Mouse (Mus musculus) c-Kit-positive CD71-positive TER-119-negative erythroid progenitor cells, embryonic 14.5 days (primary cell): ENCODE results near the gene Tns1.

ENCODE experiments used
- DNase-seq: peaks from one replicate; pipeline ENCODE4 v3.0.0-alpha.2; 2013; ENCODE audit warnings: low read depth

The Tns1 gene

GRCm38 (mm10) chr1:74091138-74091537 is 33.1 kb downstream of the Tns1 start:
- no peak for DNase-seq

- no peak for DNase-seq
Measured at GRCm38 (mm10) chr1:74090329-74090728, 33.9 kb downstream of the Tns1 start.

GRCm38 (mm10) chr1:74088569-74088968 is 35.7 kb downstream of the Tns1 start:
- DNase-seq = no peak

- DNase-seq = no peak
Measured at GRCm38 (mm10) chr1:74085566-74085965, 38.7 kb downstream of the Tns1 start.

- no peak for DNase-seq
Measured at GRCm38 (mm10) chr1:74084752-74085151, 39.5 kb downstream of the Tns1 start.

GRCm38 (mm10) chr1:74084065-74084705 is 40.1 kb downstream of the Tns1 start:
- DNase-seq = no peak

DNA sequence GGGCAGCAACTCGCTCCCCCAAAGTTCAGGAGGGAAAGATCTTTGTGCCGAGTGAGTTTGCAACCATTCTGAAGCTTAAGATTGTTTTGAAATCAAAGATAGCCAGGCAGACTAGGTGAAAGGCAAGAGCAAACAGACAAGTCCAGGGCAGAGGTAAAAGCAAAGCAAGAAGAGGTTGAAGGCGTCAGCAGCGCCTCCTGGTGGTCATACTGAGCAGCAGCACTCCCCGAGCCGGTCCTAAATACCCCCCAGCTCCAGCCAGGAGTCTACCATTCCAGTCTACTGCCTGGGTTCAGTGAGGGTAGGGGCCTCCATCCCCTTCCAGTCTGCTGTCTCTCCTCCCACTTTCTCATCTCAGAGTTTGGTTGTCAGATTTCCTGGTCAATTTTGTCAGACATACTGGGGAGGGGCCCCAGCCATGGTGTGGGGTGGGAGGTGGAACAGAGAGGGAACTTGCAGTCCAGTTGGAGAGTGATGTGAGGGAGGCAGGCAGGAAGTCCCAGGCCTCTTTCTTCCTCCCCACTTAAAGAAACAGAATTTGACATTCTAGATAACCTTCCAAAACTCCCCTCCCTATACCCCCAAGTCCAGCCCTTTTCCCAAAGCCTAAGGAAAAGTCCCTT is 41.3 kb downstream of the Tns1 start:
- peak; percentile 44 for DNase-seq

DNA sequence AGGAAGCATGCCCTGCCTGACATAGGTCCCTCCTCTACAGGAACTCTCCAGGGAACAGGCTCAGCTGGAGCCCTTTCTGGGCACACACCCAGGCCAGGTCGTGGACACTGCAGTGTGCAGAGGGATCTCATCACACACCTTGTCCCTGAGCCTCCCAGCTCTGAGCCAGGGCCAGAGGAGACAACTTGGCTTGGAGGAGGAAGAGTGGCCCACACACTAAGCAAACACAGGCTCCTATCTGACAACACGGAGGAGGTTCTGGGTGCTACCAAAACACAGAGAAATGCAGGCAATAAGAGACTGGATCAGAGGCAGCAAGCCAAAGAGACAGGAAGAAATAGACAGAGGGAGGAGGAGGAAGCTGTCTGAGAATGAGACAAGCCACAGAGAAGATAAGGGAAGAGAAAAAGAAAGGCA is 42.7 kb downstream of the Tns1 start:
- no peak for DNase-seq

DNA sequence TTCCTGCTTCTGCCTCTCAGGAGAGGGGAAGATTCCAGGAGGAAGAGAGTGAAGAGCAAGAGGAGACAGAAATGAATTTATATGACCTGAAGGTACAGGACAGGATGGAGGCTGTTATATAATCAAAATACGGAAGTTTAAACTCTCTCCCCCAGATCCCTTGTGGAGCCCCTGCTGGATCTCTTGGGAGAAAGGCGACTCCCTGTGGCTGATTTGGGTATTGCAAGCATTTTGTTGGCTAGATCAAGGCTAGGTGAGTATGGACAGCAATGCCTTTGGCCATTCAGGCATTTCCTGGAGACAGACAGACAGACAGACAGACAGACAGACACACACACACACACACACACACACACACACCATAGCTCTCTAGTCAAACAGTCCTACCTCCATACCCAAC is 46.9 kb downstream of the Tns1 start:
- DNase-seq = peak; percentile 61

- DNase-seq = no peak
Measured at GRCm38 (mm10) chr1:74076230-74076629, 48.0 kb downstream of the Tns1 start.

- no peak for DNase-seq
Measured at GRCm38 (mm10) chr1:74074693-74075485, 49.4 kb downstream of the Tns1 start.

GRCm38 (mm10) chr1:74073791-74074190 is 50.5 kb downstream of the Tns1 start:
- DNase-seq = no peak

- no peak for DNase-seq
Measured at GRCm38 (mm10) chr1:74070745-74071144, 53.5 kb downstream of the Tns1 start.

- DNase-seq = no peak
Measured at GRCm38 (mm10) chr1:74070001-74070551, 54.2 kb downstream of the Tns1 start.

GRCm38 (mm10) chr1:74069085-74069835 is 55.0 kb downstream of the Tns1 start:
- no peak for DNase-seq

- no peak for DNase-seq
Measured at GRCm38 (mm10) chr1:74068366-74069084, 55.7 kb downstream of the Tns1 start.

DNA sequence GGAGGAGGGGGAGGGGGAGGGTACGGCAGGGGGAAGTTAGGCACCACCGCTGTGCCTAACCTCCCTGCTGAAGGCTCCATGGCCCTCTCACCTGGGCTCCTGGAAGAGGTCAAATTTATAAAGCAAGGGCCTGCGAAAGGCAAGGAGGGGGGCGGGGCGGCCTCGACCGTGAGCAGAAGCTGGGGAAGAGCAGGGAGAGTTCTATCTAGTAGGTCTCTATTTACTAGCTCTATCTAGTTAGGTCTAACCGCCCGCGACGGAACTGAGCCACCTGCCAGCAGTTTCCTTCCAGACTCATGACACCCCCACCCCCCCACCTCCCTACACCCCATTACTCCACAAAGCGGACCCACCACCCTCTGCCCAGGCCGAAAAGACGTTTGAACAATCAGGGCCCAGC is 56.4 kb downstream of the Tns1 start:
- DNase-seq = no peak

DNA sequence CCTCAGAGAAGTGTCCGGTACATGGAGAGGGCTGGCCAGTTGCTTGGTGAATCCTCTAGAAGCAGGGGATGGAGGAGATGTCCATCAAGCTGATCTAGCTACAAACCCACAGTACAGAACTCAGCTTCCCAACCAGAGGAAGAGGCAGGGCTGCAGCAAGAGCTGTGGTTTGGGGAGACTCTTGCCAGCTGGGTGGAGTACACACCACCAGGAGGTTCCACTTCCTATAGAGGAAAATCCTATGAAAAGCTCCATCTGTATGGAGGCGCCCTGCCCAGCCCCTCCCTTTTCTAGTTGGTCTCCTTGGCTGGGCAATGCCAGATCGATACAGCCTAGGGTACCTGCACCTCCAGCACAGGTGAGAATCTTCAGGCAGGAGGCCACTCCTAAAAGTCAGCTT is 57.7 kb downstream of the Tns1 start:
- no peak for DNase-seq

DNA sequence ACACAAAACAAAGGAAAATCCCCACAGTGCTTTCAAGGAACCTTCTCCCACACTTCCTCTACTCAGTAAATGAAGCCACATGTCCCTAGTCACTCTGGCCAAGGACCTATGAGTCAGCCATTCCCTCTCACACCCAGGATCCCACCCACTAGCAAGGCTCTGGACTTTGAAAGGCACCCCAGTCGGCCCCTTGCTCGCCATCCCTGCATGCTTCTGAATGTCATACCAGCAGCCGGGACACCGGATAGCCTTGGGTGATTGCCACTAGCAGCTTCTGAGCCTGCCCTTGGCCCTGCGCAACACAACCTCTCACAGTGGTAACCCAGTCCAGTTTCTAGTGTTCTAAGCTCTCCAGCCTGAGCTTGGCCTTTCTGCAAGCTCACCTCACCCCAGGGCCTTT is 58.2 kb downstream of the Tns1 start:
- DNase-seq = no peak

DNA sequence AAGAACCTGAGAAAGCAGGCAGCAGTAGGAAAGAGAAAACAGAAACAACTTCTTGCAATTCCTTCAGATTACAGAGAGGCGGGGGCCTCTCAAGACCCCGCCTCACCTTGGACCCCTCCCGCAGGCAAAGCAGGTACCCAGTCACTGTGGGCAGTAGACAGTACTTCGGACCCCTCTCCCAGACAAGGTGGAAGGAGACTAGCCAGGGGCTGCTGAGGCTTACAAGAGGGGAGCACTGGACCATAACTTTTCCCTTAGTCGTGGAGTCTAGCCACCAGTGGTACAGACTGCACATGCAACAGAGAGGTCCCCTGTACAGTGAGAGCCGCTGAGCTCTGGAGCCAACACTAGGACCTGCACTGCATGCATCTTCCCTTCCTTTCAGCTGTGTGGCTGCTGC is 64.2 kb downstream of the Tns1 start:
- no peak for DNase-seq

DNA sequence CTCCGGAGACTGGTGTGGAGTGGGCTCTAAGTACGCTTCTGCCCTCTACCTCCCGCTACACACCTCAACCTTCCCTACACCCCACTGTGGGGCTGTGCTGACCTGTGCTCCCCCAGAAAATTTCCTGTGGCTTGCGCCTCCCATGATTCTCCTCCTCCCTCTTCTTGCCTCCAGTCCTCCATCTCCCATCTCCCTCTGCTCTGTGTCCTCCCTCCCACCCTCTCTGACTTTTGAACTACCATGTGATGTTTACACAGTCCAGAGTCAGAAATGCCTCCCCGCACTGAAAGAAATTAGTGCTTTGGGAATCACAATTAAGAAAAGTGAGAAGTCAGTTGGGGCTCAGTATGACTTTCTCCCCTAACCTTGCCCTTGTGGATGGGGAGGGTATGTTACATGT is 64.7 kb downstream of the Tns1 start:
- DNase-seq = no peak

- no peak for DNase-seq
Measured at GRCm38 (mm10) chr1:74058771-74059170, 65.5 kb downstream of the Tns1 start.
